Mouse (Mus musculus): Measurements from ENCODE around the gene Rph3al. TPM values are rescaled to one million over a fixed set of nuclear protein-coding genes. Genes with fewer than 3 reads are reported as not detected.
A peak's percentile ranks its signal among the peaks of the same experiment; 100 is the strongest.

Gene Rph3al
- total RNA-seq, 2 experiments from 2014 or later, result 4.4 to 5.3 TPM

- no peak for DNase-seq
Observed at GRCm38 (mm10) chr11:75906556-75906955, 31.7 kb downstream of the Rph3al start.

- DNase-seq, result no peak
Observed at GRCm38 (mm10) chr11:75904982-75905381, 33.2 kb downstream of the Rph3al start.

GRCm38 (mm10) chr11:75904501-75904900 lies 33.7 kb downstream of the Rph3al start:
- DNase-seq, result no peak

DNA sequence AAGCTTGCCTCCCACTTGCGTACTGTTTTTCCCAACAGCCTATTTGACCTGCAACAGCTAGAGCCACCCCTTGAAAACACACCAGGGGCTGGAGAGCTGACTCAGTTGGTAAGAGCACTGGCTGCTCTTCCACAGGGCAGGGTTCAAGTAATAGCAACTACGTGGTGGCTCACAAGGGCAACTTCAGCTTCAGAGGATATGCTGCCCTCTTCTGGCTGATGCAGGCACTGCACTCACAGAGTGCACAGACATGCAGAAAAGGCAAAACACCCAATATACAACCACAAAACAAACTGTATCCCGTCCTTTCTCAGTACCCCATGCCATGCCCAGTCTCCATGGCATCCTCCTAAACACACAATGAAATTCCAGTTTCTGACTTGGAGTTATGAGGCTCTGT lies 34.7 kb downstream of the Rph3al start:
- DNase-seq, result peak; percentile 39

DNA sequence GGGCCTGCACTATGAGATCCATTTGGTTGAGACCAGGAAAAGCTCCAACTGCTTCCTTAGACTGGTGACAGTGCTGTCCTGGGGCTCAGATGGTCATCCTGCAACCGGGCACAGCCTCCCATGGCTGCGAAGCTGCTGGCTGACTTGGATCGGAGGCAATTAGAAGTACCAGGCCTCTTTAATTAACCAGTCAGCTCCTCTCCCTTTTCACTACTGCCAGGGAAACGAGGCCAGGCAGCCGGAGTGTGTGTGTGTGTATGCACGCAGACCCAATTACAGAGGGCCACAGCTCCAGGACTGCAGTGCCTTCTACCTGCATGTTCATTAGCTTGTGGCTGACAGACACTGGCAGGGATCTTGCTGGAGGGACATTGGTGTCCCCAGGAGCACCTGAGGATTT lies 36.9 kb downstream of the Rph3al start:
- DNase-seq, result no peak

DNA sequence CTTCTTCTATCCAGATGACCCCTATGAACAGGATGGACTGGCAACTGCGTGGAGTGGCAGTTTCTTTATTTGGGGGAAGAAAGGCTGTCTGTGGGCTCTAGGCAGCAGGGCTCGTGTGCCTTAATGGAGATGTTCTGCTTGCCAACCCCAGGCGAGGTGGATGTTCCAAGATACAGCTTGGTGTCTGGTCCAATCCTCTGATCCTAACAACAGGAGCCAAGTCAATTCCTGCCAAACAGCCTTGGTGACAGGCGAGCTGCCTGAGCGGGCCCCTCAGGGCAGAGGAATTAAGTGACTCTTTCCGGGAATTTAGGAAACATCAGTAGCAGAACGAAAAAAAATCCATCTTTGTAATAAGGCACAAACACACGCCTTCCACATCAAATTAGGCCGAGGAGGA lies 38.6 kb downstream of the Rph3al start:
- no peak for DNase-seq

DNA sequence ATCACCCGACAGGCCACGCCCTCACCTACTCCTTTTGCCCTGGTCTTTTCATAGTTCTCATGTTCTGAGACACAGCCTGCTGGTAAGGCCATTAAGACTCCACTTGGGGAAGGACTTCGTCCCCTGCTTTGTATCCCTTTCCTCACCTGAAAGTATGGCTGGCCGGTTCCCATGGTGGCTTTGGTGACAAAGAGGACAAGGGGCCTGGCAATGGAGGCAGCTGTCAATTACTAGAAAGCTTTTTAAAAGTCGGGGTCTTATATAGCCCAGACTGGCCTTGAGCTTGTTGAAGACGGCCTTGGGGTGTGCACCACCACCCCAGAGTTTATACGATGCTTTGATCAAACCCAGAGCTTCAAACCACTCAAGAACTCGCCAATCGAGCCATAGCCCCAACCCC lies 39.7 kb downstream of the Rph3al start:
- DNase-seq, result no peak

DNA sequence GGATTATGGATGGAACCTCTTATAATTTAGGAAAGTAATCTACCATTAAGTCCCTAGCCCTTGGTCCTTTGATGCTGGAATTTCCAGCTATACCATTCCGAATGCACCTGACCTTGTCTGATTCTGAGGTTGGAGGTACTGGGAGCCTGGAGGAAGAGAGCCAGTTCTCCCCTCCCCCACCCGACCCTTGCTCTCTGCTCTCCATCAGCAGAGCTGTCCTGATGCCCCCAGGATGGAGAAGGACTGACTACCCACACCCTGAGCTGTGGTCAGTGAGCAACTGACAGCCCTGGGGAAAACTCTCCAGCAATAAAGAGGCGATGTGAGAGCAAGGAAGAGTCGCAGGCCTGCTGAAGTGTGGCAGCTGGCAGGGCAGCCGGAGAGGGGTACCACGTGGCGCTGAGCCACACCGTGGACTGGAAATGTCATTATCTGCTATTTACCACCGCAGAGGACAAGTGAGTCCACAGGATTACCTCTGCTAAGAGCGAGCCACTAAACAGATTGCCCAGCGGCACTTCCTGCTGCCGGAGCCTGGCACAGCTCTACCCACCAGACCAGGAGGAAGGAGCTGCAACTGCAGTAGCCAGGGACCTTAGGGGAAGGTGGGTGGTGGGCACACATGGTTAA lies 43.3 kb downstream of the Rph3al start:
- no peak for DNase-seq

DNA sequence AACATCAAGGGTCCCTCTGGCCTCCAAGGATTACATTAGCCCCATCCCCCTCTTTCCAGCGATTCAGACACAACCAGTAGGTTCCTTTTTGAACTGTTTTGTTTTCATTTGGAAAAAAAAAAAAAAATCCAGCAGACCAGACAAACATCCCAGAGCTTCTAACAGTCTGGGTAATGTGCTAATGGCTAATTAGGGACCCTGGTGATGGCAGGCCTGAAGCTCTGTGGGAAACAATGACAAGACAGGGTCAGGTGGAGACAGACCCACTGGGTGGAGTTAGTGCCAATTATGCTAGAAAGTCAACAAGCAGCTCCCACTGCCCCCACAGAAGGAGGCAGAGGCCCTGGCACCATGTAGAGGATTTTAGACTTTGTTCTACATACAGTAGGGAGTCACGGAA lies 44.3 kb downstream of the Rph3al start:
- no peak for DNase-seq

DNA sequence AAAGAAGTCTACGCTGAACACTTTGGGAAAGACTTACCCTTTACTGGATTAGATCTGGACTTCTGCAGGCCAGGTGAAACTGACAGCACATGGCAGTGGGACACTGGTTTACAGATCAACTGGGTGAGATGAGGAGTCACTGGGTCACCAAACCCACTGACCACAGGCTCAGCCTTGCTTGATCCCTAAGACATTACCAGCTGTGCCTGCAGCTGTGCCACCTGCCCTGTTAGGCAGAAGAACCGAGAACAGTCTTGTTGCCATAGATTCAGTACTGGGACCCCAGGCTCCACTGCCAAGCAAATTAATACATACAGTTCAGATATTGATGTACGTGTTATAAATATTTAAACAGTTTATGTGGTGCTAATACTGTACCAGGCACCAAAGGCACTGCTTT lies 50.9 kb downstream of the Rph3al start:
- DNase-seq, result no peak

DNA sequence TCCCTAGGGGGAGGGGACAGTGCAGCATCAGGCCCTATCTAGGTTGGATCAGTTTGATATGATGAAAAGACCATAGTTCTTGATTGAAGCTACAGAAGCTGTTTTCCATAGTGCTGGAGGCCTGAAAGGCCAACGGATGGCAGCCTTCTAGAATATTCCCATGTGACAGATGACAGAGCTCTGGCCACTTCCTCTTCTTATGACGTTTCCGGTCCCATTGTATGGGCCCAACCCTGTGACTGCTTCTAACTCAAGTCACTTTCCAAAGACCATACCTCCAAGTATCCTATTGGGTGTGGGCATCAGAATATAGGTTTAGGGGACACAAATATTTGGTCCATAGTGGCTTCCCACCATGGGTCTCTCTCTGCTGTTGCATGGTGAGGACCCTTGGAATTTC lies 57.0 kb downstream of the Rph3al start:
- no peak for DNase-seq

DNA sequence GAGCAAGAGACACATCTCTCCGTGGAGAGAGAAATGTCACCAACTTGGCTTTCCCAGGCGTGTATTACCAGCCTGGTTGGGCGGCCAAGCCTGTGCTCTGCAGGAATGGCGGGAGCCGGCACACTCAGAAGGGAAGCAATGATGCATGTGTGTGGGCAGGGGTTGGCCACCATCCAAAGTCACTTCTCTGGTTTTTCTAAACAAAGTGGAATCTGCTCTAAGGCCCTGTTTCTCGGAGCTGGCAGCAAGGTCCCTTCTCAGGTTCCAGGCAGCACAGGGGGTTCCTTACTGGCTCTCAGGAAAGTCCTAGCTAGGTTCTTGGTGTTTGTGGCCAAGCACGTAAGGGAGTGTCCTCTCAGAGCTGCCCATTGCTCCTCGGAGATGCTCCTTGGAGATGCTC lies 58.2 kb downstream of the Rph3al start:
- DNase-seq, result no peak

- DNase-seq, result no peak
Observed at GRCm38 (mm10) chr11:75878460-75878859, 59.8 kb downstream of the Rph3al start.

DNA sequence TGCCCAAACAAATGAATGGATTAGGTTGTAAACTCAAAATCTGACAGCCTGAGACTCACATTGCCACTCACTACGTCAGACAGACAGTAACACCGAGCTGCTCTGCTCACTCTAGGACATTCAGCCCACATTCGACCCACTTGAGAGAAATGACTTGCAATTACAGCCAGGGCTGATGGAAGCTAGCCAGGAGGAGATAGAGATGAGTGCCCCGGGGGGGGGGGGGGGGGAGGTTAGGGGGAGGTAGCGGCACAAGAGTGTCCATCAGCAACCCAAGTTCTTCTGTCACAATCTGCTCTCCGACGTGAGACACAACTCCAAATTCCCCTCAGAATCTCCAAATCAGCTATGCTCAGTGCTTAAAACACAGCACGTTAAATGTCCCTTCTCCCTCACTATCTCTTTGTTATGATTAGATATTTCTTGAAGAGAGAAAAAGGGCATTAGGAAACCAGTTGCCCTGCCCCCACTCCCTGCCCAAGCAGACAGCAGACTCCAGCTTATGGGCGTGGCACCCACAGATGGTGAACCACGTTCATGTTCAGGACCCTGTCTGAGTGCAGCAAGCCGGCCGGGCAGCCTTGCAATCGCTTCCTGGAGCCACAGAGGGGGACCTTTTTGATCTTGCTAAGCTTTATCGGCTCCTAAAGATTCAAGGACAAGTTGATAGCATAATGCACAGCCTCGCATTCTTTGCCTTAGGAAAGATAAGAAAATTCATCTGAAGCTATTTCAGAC lies 62.0 kb downstream of the Rph3al start:
- no peak for DNase-seq

DNA sequence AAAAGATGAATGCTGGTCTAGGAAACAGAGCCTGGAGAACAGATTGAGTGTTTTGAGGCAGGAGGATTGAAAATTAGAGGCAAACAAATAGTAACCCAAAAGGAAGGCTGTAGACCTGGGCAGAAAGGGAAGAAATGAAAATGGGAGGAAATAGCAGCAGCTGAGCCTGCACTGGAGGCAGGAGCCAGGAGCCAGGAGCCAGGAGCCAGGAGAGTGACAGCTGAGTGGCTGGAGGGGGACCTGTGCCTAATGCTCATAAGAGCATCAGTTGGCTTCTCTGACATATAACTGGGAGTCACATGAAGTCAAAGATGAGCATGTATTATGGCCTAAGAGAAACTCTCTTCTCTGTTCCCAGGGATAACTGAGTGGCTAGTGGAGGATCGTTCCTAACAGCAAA lies 66.5 kb downstream of the Rph3al start:
- no peak for DNase-seq

DNA sequence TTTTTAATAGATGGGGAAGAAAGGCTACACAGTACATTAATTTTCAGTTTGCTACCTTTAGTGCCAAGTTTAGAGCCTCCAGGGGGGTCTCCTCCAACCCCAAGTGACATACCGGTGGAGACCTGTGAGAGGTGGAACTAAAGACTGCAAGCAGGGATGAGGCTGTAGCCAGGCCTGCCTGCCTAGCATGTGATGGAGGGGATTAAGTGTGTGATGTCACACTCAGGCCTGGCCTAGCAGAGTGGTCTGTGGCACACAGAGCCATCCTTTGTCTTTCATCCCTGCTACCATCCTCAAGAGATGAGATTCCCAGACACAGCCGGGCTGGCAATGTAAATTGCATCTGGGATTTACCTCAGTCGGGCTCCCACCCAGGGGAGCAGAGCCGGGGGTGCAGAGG lies 67.3 kb downstream of the Rph3al start:
- no peak for DNase-seq

DNA sequence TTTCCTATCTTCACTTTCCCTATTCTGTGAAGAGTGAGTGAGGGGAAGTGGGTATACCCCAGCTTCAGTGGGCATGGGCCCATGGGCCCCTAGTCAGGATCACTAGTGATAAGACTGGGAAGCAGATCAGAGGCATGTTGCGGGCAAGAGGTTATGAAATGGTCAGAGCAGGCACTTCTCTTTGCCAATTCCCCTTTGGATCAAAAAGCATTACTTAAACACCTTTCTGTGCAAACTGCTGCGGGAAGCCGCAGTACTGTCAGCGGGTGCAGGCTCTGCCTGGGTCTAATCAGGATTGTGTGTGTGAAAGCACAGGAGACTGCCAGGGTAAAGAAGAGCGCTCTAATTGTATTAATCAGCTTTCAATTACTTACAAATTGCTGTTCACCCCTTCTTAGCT lies 67.8 kb downstream of the Rph3al start:
- no peak for DNase-seq

DNA sequence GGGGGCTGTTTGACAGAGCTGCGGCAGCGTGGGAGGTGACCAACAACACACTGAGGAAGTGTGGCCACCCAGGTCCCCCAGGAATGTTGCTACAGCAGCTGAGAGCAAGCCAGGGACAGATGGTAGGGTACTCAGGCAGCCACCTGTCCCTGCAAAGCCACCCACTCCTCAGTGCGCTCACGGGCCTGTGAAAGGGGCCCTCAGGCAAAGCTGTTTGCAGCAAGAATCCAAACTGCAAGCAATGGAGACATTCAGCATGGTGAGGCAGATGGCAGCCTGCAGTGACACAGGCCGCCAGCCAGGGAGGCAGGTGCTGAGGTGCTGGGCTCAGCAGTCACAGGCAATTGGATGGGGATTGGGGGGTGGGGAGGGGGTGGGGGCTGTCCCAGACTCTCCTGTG lies 68.3 kb downstream of the Rph3al start:
- no peak for DNase-seq

- no peak for DNase-seq
Observed at GRCm38 (mm10) chr11:75866861-75867260, 71.4 kb downstream of the Rph3al start.

DNA sequence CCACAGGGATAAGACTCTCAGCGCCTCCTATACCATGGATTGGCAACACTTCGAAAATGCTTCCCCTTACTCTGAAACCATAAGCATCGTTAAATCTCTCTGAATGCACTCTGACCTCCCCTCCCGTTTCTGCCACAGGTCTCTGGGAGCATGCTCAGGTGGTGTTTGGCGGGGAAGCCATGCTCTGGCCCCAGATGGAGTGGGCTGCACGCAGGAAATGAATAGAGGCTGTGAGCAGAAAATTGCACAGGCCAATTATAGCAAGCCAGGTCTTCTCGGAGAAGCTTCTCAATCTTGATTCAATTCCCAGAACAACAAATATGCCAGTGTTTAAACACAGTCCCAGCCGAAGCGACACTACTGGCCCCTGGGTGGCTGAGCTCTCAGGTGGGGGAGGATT lies 72.4 kb downstream of the Rph3al start:
- DNase-seq, result no peak

DNA sequence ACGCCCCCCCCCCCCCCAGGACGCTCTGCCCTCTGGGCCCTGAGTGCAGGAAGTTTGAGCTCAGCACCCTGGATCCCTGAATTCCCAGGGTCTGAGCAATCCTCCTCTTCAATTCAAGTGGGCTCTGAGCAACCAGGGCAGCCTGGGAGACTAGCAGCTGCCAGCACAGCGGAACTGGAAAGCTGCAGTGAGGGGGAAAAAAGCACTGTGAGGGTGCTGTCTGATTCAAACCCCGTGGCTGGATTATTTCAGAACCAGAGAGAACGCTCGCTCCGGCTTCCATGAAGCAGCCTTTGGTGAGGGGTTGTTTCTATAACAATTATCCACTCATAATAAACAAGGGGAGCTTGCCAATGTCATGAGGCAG lies 73.0 kb downstream of the Rph3al start:
- DNase-seq, result no peak

- DNase-seq, result no peak
Observed at GRCm38 (mm10) chr11:75864529-75865252, 73.5 kb downstream of the Rph3al start.

DNA sequence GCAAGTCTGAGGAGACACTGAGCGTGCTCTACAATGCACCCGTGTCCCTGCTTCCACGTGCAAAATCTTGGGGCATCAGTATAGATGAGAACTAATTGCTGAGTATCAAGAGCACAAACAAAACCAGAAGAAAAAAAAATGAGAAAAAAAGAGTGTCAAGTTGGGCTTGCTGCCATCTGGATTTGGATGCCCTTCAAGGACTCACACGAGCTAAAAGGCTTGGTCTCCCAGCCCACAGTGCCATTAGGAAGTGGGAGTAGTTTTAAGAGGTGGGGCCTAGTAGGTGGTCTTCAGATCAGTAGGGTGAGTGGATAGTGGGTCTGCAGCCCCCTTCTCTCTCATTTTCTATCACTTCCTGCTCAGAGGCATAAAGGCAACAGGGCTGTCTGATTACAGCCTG lies 75.8 kb downstream of the Rph3al start:
- no peak for DNase-seq

GRCm38 (mm10) chr11:75861653-75862052 lies 76.6 kb downstream of the Rph3al start:
- no peak for DNase-seq

Data from gastrocnemius, postnatal 10 days (tissue).